Mouse (Mus musculus): ENCODE results near the gene Inpp5k. TPM values are rescaled to one million over a fixed set of nuclear protein-coding genes. Genes with fewer than 3 reads are reported as not detected.

Gene Inpp5k
- 10 to 100 TPM; 41.0 to 42.7 TPM for total RNA-seq (2021)
- long read RNA-seq, experiment 1, transcript Inpp5k-201 (12 exons, 2,679 nt): major isoform, 43 of 60 reads
- long read RNA-seq, experiment 1, partial matches to known transcripts: 2 of 60 reads
- long read RNA-seq, experiment 1, other reads (novel, unspliced or antisense): 15 of 60 reads
- long read RNA-seq, experiment 2, transcript Inpp5k-201 (12 exons, 2,679 nt): major isoform, 23 of 37 reads
- long read RNA-seq, experiment 2, partial matches to known transcripts: 5 of 37 reads
- long read RNA-seq, experiment 2, other reads (novel, unspliced or antisense): 9 of 37 reads

DNA sequence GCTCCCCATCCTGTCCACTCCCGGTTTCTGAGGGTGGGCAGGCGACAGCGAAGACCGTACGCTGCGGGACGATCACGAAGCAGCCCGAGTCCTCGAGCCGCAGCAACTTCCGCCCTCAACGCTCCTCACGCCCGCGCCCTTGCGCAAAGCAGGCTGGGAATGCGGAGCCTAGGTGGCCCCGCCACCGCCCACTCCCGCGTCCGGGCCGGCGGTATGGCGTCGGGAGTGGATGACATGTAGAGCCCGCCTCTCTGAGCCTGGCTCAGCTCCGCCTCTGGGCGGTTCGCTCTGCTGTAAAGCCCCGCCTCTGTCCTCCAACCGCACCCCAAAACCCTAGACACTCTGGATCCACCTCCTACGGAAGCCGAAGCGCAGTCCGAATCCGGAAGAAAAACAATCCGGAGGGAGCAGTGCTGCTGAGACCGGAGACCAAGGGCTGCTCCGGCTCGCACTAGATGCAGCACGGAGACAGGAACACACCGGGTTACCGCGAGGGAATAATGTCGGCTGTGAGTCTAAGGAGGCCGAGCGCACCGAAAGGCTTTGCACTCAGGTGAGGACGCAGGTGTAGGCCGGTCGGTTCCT is at the start of gene Inpp5k:
Gene Inpp5k (plus strand): TSS at position 344 of the 585 bp plus-strand sequence.
- peak within 1 kb of the TSS; percentile 91 for H3K4me3 ChIP-seq
- H3K27ac ChIP-seq: peak within 1 kb of the TSS; percentile 93
- intact Hi-C loops (cut with DNase I): loop anchor here (2.0 kb wide), 1 partner anchor 48 kb away; the partner anchor contains the start of gene Crk
- peak; percentile 97 for DNase-seq (ENCODE audit: extremely low spot score in 1 of 2, low spot score in 2 of 2)
- TF ChIP-seq CTCF (IDR thresholded peaks at IDR 0.05): no peak

DNA sequence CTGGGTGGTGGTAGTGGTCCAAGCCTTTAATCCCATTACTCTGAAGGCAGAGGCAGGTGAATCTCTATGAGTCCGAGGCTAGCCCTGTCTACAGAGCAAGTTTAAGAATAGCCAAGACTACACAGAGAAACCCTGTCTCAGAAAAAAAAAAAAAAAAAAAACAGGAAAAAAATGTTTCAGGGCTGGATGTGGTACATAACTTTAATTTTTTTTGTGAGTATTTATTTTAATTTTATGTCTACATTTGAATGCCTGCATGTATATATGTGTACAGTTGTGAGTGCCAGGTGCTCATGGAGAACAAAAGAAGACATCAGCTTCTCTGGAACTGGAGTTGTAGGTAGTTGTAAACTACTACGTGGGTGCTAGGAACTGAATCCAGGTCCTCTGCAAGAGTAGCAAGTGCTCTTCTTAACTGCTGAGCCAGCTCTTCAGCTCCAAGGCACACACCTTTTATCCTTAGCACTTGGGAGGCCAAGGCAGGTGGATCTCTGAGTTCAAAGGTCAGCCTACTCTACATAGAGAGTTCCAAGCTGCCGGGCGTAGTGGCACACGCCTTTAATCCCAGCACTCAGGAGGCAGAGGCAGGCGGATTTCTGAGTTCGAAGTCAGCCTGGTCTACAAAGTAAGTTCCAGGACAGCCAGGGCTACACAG is 49.2 kb upstream of the Inpp5k start:
- Histone ChIP-seq H3K4me3 (no peak overlapping the region), H3K27ac (no peak overlapping the region)
- no peak for DNase-seq (ENCODE audit: extremely low spot score in 1 of 2, low spot score in 2 of 2)
- intact Hi-C loops (cut with DNase I): no loop called here
- TF ChIP-seq CTCF (IDR thresholded peaks at IDR 0.05): no peak

GRCm38 (mm10) chr11:75583521-75583920 is 47.3 kb upstream of the Inpp5k start:
- no peak for TF ChIP-seq CTCF (IDR thresholded peaks at IDR 0.05)
- Histone ChIP-seq H3K27ac (no peak overlapping the region), H3K4me3 (no peak overlapping the region)
- intact Hi-C loops (cut with DNase I): no loop called here
- no peak for DNase-seq (ENCODE audit: extremely low spot score in 1 of 2, low spot score in 2 of 2)

DNA sequence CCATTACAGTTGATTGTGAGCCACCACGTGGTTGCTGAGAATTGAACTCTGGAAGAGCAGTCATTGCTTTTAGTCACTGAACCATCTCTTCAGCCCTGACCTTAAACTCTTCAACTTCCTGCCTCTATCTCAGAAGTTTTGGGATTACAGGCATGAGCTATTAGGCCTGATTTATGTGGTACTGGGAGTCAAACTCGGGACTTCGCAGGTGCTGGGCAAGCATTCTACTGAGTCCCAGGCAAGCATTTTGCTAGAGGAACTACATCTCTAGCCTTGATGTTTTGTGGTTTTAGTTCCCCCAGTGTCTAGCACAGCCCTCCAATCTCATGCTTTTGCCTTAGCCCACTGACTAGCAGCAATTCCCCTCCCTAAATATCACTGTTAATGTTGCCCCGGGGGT is 45.7 kb upstream of the Inpp5k start:
- H3K4me3 ChIP-seq: no peak overlapping the region
- DNase-seq (ENCODE audit: extremely low spot score in 1 of 2, low spot score in 2 of 2): no peak
- no peak overlapping the region for H3K27ac ChIP-seq
- intact Hi-C loops (cut with DNase I): no loop called here
- TF ChIP-seq CTCF (IDR thresholded peaks at IDR 0.05): no peak

DNA sequence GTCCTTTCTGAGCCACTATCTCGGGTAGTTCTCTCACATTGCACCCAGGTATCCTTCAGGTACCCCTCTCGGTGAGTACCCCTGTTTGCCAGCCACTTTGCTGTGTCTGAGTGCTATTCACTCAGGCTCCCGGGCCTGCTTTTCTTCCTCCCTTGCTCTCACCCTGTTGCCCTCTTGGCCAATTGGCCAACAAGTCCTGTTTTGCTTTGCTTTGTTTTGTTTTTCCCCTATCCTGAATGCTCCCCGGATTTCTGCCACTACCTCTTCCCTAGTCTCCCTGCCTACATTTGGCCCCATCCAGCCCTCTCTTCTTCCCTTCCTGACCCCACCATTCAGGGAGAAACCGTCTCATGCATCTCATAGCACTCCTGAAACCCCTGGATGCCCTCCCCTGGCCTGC is 44.8 kb upstream of the Inpp5k start:
- no peak for TF ChIP-seq CTCF (IDR thresholded peaks at IDR 0.05)
- no peak for DNase-seq (ENCODE audit: extremely low spot score in 1 of 2, low spot score in 2 of 2)
- intact Hi-C loops (cut with DNase I): no loop called here
- Histone ChIP-seq H3K4me3 (no peak overlapping the region), H3K27ac (no peak overlapping the region)

GRCm38 (mm10) chr11:75586963-75587362 is 43.8 kb upstream of the Inpp5k start:
- no peak for DNase-seq (ENCODE audit: extremely low spot score in 1 of 2, low spot score in 2 of 2)
- peak overlapping the region; percentile 78; the same call in 1 of the 2 replicates for H3K27ac ChIP-seq
- no peak overlapping the region for H3K4me3 ChIP-seq
- intact Hi-C loops (cut with DNase I): no loop called here
- no peak for TF ChIP-seq CTCF (IDR thresholded peaks at IDR 0.05)

DNA sequence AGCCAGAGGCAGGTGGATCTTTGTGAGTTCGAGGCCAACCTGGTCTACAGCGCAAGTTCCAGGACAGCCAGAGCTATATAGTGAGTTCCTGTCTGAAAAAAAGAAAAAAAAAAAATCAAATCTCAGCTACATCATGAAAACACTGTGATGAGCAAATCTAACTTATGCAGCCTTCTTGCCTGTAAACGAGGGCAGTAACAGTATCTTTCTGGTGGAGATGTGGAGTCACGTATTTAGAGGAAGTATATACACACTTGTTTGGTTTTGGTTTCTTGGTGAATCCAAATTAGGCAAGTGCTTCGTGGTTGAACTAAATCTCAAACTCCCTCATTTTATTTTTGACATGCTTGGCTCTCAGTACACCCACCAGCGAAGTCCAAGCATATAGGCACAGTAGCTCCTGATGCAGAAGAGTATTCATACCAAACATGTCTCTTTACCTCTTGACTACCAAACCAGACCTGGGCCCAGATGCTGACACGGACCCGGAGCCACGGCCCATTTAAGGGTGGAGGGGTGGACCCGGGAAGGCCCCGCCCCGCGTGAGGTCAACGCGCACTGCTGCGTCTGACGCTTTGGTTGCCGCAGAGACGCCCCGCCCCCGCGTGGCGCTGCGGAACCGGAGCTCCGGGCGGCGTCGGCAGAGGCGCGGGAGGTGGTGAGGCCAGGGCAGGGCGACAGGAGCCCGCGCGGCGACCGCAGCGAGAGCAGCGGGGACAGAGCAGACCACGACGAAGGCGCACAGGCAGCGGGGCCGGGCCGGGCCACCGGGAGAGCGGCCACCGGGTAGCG is 43.1 kb upstream of the Inpp5k start, which contains the start of gene Pitpna:
Gene Pitpna (plus strand): TSS at position 605 of the 792 bp plus-strand sequence.
- Histone ChIP-seq H3K4me3 (peak within 1 kb of the TSS; percentile 85), H3K27ac (peak within 1 kb of the TSS; percentile 90)
- peak; percentile 97 for DNase-seq (ENCODE audit: extremely low spot score in 1 of 2, low spot score in 2 of 2)
- no peak; the same call in 1 of the 2 replicates for TF ChIP-seq CTCF (IDR thresholded peaks at IDR 0.05)
- intact Hi-C loops (cut with DNase I): no loop called here

- Histone ChIP-seq H3K4me3 (peak overlapping the region; percentile 85), H3K27ac (peak overlapping the region; percentile 90)
- intact Hi-C loops (cut with DNase I): no loop called here
- TF ChIP-seq CTCF (IDR thresholded peaks at IDR 0.05): no peak
- DNase-seq (ENCODE audit: extremely low spot score in 1 of 2, low spot score in 2 of 2): no peak
These were observed 42.4 kb upstream of the Inpp5k start for GRCm38 (mm10) chr11:75588285-75588941.

GRCm38 (mm10) chr11:75592612-75593011 is 38.2 kb upstream of the Inpp5k start:
- intact Hi-C loops (cut with DNase I): no loop called here
- Histone ChIP-seq H3K4me3 (no peak overlapping the region), H3K27ac (no peak overlapping the region)
- no peak for TF ChIP-seq CTCF (IDR thresholded peaks at IDR 0.05)
- no peak for DNase-seq (ENCODE audit: extremely low spot score in 1 of 2, low spot score in 2 of 2)

DNA sequence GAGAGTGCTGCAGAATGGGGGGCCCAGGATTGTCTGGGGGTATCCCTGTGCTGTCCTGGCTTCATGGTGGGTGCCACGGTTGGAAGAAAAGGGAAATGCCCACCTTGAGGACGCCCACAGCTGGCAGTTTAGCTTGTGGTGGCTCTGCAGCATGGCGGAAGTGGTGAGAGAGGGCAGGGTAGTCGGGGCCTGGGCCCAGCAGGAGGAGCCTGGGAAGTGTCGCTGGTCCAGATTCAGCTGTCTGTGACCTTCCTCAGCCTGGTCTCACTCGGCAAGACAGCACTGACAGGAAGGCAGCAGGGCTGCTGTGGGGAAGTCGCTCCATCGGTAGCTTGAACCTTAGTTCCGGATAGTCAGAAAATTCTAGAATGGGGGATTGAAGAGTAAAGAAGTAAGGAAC is 36.4 kb upstream of the Inpp5k start:
- DNase-seq (ENCODE audit: extremely low spot score in 1 of 2, low spot score in 2 of 2): no peak
- intact Hi-C loops (cut with DNase I): no loop called here
- Histone ChIP-seq H3K4me3 (no peak overlapping the region), H3K27ac (no peak overlapping the region)
- no peak for TF ChIP-seq CTCF (IDR thresholded peaks at IDR 0.05)

DNA sequence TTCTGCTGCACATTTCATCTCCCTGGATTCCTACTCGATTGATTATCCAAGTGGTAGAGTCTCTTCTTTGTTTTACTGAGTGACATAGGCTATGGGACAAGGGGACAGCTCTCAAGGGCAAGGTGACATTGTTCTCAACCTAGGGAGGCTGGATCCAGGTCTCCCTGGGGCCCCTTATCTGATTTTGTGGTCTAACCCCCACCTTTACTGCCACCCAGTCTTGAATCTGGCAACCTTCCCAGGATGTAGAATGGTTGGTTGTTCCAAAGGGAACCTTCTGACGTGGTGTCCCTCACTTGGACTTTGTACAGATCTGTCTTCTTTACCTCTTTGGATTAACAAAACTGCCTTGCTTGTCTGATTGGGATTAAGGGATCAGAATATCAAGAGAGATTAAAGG is 35.4 kb upstream of the Inpp5k start:
- no peak for TF ChIP-seq CTCF (IDR thresholded peaks at IDR 0.05)
- no peak for DNase-seq (ENCODE audit: extremely low spot score in 1 of 2, low spot score in 2 of 2)

More for the DNA sequence above, 35.4 kb upstream of the Inpp5k start:
- intact Hi-C loops (cut with DNase I): no loop called here
- Histone ChIP-seq H3K27ac (no peak overlapping the region), H3K4me3 (no peak overlapping the region)
